15 mouse cellular contexts compared by ENCODE assay signal in the genomic region with DNA sequence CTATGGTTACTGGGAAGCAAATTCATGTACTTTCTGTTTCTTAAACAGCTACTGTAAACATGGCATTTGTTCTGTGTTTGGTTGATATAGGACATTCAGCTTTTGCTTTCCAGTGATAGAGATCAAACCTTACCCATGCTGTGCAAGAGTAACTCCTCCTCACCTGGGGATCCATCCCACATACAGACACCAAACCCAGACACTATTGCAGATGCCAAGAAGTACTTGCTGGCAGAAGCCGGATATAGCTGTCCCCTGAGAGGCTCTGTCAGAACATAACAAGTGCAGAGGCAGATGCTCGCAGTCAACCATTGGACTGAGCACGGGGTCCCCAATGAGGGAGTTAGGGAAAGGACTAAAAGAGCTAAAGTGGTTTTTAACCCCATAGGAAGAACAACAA.
"Had no signal": no experiment of that assay in that cellular context is flagged by ENCODE, and none has a peak within 500 bp of the region (broad histone marks: within the 10 kb centered on the region; RNA-seq: fewer than 3 reads in every experiment).

No protein-coding gene starts in this region.

- H3K27ac ChIP-seq: intestine, embryonic 15.5 days; layer of hippocampus, adult 2 months; limb, embryonic 10.5 days; liver, embryonic 15.5 days; midbrain, embryonic 13.5 days; stomach, postnatal 0 days had no signal

- H3K9me3 ChIP-seq: intestine, embryonic 15.5 days; limb, embryonic 10.5 days; liver, embryonic 15.5 days; midbrain, embryonic 13.5 days had no signal

- H3K4me3 ChIP-seq: intestine, embryonic 15.5 days; layer of hippocampus, adult 2 months; limb, embryonic 10.5 days; liver, embryonic 15.5 days; midbrain, embryonic 13.5 days had no signal

- H3K4me2 ChIP-seq: intestine, embryonic 15.5 days; liver, embryonic 11.5 days; liver, embryonic 15.5 days; midbrain, embryonic 13.5 days had no signal

- H3K4me1 ChIP-seq: intestine, embryonic 15.5 days; liver, embryonic 15.5 days; midbrain, embryonic 13.5 days had no signal

- ATAC-seq: intestine, embryonic 15.5 days; lung, postnatal 0 days; midbrain, embryonic 13.5 days had no signal

- H3K36me3 ChIP-seq: intestine, embryonic 15.5 days; limb, embryonic 10.5 days; liver, embryonic 15.5 days; midbrain, embryonic 13.5 days had no signal

- H3K27me3 ChIP-seq: intestine, embryonic 15.5 days; liver, embryonic 15.5 days; midbrain, embryonic 13.5 days had no signal

- H3K9ac ChIP-seq: intestine, embryonic 15.5 days; liver, embryonic 15.5 days; midbrain, embryonic 13.5 days had no signal

- DNase-seq: kidney, adult 18-20 months; kidney, postnatal 10 days; kidney, postnatal 4 days; lung, adult 2 months; lung, postnatal 36 days; thymus, adult 18-20 months; thymus, postnatal 14 days had no signal
